Mouse (Mus musculus) forebrain, postnatal 0 days (tissue): ENCODE measurements at regions not wholly inside any gene's neighbourhood (a gene's known extent, or its start where the extent isn't known, plus 50 kb on each side); places are given as distances from the start of the nearest gene placed in this dataset.

Experiments
- ATAC-seq: fragments of 200-750 bp; cut with Nextera tagmentation; 2 replicates; pipeline ENCODE4 v1.8.0; 2017; ENCODE audit warnings: mild to moderate bottlenecking, moderate library complexity
- DNase-seq: peaks from one replicate; pipeline ENCODE4 v3.0.0-alpha.2; 2015
- H3K27ac ChIP-seq: fragments of 300-500 bp; sonication (generic); 2 replicates; pipeline ENCODE4 v1.5.1; 2014; ENCODE audit warnings: low read depth, mild to moderate bottlenecking, antibody characterized with exemption, low read length, moderate library complexity, mixed read lengths
- H3K27me3 ChIP-seq: fragments of 300-500 bp; sonication (generic); 2 replicates; pipeline ENCODE4 v1.6.1; 2014; ENCODE audit warnings: mild to moderate bottlenecking, low read length, mixed read lengths; ENCODE audit not compliant: insufficient read depth
- H3K36me3 ChIP-seq: fragments of 300-500 bp; sonication (generic); 2 replicates; pipeline ENCODE4 v1.6.1; 2014; ENCODE audit warnings: mild to moderate bottlenecking, moderate library complexity; ENCODE audit not compliant: insufficient read depth
- H3K4me1 ChIP-seq: fragments of 300-500 bp; sonication (generic); 2 replicates; pipeline ENCODE4 v1.6.1; 2014; ENCODE audit warnings: antibody characterized with exemption; ENCODE audit not compliant: insufficient read depth
- H3K4me2 ChIP-seq: fragments of 300-500 bp; sonication (generic); 2 replicates; pipeline ENCODE4 v1.6.1; 2014; ENCODE audit warnings: low read depth, mild to moderate bottlenecking, moderate library complexity
- H3K4me3 ChIP-seq: fragments of 300-500 bp; sonication (generic); 2 replicates; pipeline ENCODE4 v1.5.1; 2014; ENCODE audit warnings: low read depth, low read length, mixed read lengths
- H3K9ac ChIP-seq: fragments of 300-500 bp; sonication (generic); 2 replicates; pipeline ENCODE4 v1.6.1; 2014; ENCODE audit warnings: mild to moderate bottlenecking
- H3K9me3 ChIP-seq: fragments of 300-500 bp; sonication (generic); 2 replicates; pipeline ENCODE4 v1.6.1; 2016; ENCODE audit warnings: low read length
- CTCF ChIP-seq: sonication (generic); IDR thresholded peaks from 2 replicates; pipeline ENCODE4 v1.5.1; 2016; ENCODE audit warnings: antibody characterized with exemption, control low read depth, low read depth
- WGBS: fragments of 180-500 bp; shearing (Covaris S2); extraction: QIAGEN DNeasy Blood & Tissue Kit; methylation state at CpG from one replicate; pipeline ENCODE4 v1.1.7; 2014; 5-methylcytosine and 5-hydroxymethylcytosine counted together

- H3K36me3 ChIP-seq = no peaks in the 10 kb centered on the region
- H3K4me2 ChIP-seq = no peak overlapping the region
- H3K9ac ChIP-seq = no peak overlapping the region
- WGBS = 69% methylated on average over 5 of the region's 5 CpGs
- H3K4me3 ChIP-seq = no peak overlapping the region
- no peaks in the 10 kb centered on the region for H3K27me3 ChIP-seq
- no peak overlapping the region for H3K27ac ChIP-seq
- DNase-seq = no peak
- no peaks in the 10 kb centered on the region for H3K9me3 ChIP-seq
- peaks cover 10% of the 10 kb centered on the region for H3K4me1 ChIP-seq
- no peak for ATAC-seq
- no peak for TF ChIP-seq CTCF
These were observed 248.4 kb downstream of the Tmem38b start for GRCm38 (mm10) chr4:54074226-54074625.

- ATAC-seq (no peak), DNase-seq (no peak)
- WGBS = 43% methylated on average over 9 of the region's 9 CpGs
- no peak overlapping the region for H3K27ac ChIP-seq
- no peak overlapping the region for H3K4me2 ChIP-seq
- no peaks in the 10 kb centered on the region for H3K36me3 ChIP-seq
- no peak overlapping the region for H3K4me3 ChIP-seq
- H3K9ac ChIP-seq = no peak overlapping the region
- no peaks in the 10 kb centered on the region for H3K27me3 ChIP-seq
- H3K9me3 ChIP-seq = no peaks in the 10 kb centered on the region
- no peaks in the 10 kb centered on the region for H3K4me1 ChIP-seq
- TF ChIP-seq CTCF = no peak
These were observed 254.7 kb downstream of the Tmem38b start for GRCm38 (mm10) chr4:54080526-54080925.

GRCm38 (mm10) chr4:54081411-54081810, 255.6 kb downstream of the Tmem38b start:
- no peak overlapping the region for H3K4me3 ChIP-seq
- no peak overlapping the region for H3K27ac ChIP-seq
- H3K4me1 ChIP-seq = no peaks in the 10 kb centered on the region
- no peaks in the 10 kb centered on the region for H3K9me3 ChIP-seq
- no peak for DNase-seq
- 81% methylated on average over 5 of the region's 5 CpGs for WGBS
- no peak for ATAC-seq
- no peak overlapping the region for H3K9ac ChIP-seq
- TF ChIP-seq CTCF = no peak
- H3K36me3 ChIP-seq = no peaks in the 10 kb centered on the region
- no peaks in the 10 kb centered on the region for H3K27me3 ChIP-seq
- H3K4me2 ChIP-seq = no peak overlapping the region

GRCm38 (mm10) chr4:54084747-54085146, 258.9 kb downstream of the Tmem38b start:
- H3K27me3 ChIP-seq = no peaks in the 10 kb centered on the region
- ATAC-seq (no peak), DNase-seq (peak; percentile 32)
- no peaks in the 10 kb centered on the region for H3K36me3 ChIP-seq
- H3K27ac ChIP-seq = no peak overlapping the region
- H3K4me3 ChIP-seq = no peak overlapping the region
- WGBS = 61% methylated on average over 6 of the region's 6 CpGs
- no peak overlapping the region for H3K9ac ChIP-seq
- no peaks in the 10 kb centered on the region for H3K4me1 ChIP-seq
- H3K4me2 ChIP-seq = no peak overlapping the region
- no peaks in the 10 kb centered on the region for H3K9me3 ChIP-seq
- no peak for TF ChIP-seq CTCF

GRCm38 (mm10) chr4:54094285-54094997, 268.6 kb downstream of the Tmem38b start:
- ATAC-seq = no peak
- no peak for DNase-seq
- H3K9me3 ChIP-seq = no peaks in the 10 kb centered on the region
- H3K4me3 ChIP-seq = no peak overlapping the region
- no peak overlapping the region for H3K27ac ChIP-seq
- no peaks in the 10 kb centered on the region for H3K27me3 ChIP-seq
- no peak for TF ChIP-seq CTCF
- no peak overlapping the region for H3K4me2 ChIP-seq
- H3K36me3 ChIP-seq = no peaks in the 10 kb centered on the region
- H3K4me1 ChIP-seq = no peaks in the 10 kb centered on the region
- WGBS = 82% methylated on average over 7 of the region's 7 CpGs
- no peak overlapping the region for H3K9ac ChIP-seq

DNA sequence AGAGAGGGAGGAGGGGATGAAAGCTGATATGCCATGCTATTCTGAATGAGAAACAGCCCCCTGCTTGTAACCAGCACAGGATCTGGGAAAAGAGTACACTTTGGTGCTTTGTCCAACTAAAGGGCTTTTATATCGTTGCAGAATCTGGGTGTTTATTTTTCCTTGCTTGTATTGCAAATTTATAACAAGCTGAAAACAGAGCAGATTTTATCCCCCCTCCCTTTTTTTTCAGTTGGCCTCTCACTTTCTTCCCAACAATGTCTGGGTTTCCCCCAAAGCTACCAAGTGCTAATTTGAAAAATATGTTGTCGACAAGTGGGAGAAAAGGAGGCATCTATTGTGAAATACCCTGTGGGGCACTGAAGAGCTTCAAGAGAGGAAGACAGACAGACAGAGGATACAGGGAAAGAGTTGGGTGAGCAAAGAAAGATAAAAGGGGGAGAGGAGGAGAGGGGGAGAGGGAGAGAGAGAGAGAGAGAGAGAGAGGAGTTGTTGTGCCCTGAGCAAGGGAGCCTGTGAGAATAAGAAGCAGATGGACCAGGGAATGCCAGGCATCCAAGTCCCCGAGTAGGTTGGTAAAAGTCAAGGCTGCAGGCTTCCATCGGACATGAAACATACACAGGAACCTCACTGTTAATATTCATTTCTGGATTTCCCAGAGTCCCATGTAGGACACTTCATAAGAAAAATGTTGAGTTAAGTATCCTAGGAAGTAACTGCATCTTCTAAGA, 269.5 kb downstream of the Tmem38b start:
- no peak overlapping the region for H3K9ac ChIP-seq
- H3K27ac ChIP-seq = no peak overlapping the region
- no peaks in the 10 kb centered on the region for H3K27me3 ChIP-seq
- H3K9me3 ChIP-seq = no peaks in the 10 kb centered on the region
- ATAC-seq = no peak
- no peak for TF ChIP-seq CTCF
- no peak overlapping the region for H3K4me2 ChIP-seq
- no peak overlapping the region for H3K4me3 ChIP-seq
- H3K36me3 ChIP-seq = no peaks in the 10 kb centered on the region
- H3K4me1 ChIP-seq = no peaks in the 10 kb centered on the region
- no peak for DNase-seq
- WGBS = 47% methylated on average over 4 of the region's 4 CpGs

DNA sequence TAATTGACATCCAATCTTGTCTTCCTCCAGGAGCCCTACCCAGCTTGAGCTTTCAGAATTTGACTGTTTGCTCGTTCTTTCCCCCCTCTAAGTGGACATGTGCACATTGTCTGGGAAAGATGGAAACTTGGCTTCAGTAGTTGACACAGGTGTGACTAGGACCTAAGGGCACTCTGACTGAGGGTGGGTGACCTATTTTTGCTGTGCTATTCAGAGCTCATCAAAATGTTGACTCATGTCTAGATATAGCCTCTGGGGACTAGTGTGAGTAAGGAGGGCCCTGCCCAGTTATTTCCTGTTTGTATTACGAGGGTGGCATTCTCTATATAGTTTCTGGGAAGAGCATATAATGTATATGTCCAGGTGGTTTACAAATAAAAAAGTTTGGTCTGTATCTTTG, 271.7 kb downstream of the Tmem38b start:
- no peak overlapping the region for H3K9ac ChIP-seq
- no peaks in the 10 kb centered on the region for H3K27me3 ChIP-seq
- DNase-seq = no peak
- WGBS = 78% methylated on average over 2 of the region's 2 CpGs
- no peaks in the 10 kb centered on the region for H3K9me3 ChIP-seq
- ATAC-seq = no peak
- no peak for TF ChIP-seq CTCF
- H3K27ac ChIP-seq = no peak overlapping the region
- H3K36me3 ChIP-seq = no peaks in the 10 kb centered on the region
- H3K4me3 ChIP-seq = no peak overlapping the region
- no peaks in the 10 kb centered on the region for H3K4me1 ChIP-seq
- no peak overlapping the region for H3K4me2 ChIP-seq
